Mouse (Mus musculus): ENCODE measurements around the gene Coq8a.

- TF ChIP-seq POLR2A (IDR thresholded peaks at IDR 0.05; ENCODE audit: borderline replicate concordance, extremely low read depth, low read depth, low read length) (no peak), CTCF (IDR thresholded peaks at IDR 0.05; ENCODE audit: insufficient read depth, low read length) (no peak)
Observed at GRCm38 (mm10) chr1:180162986-180163385, 36.4 kb downstream of the Coq8a start.

All from lung, adult 2 months (tissue).